Mouse (Mus musculus) stomach, postnatal 0 days (tissue): ENCODE data around the gene Frat1. TPM values are rescaled to one million over a fixed set of nuclear protein-coding genes. Genes with fewer than 3 reads are reported as not detected.

Experiments used
- ATAC-seq: fragments of 200-750 bp; cut with Nextera tagmentation; 2 replicates; pipeline ENCODE4 v1.8.0; 2017; ENCODE audit not compliant: low FRiP score, low TSS enrichment
- DNase-seq: peaks from one replicate; pipeline ENCODE4 v3.0.0-alpha.2; 2016; ENCODE audit warnings: low spot score
- H3K27ac ChIP-seq: fragments of 300-500 bp; sonication (generic); replicated peaks from 2 replicates; pipeline ENCODE4 v1.5.1; 2014; ENCODE audit warnings: mild to moderate bottlenecking, control low read depth
- H3K27me3 ChIP-seq: fragments of 300-500 bp; sonication (generic); 2 replicates; pipeline ENCODE4 v1.6.1; 2014; ENCODE audit warnings: low read length; ENCODE audit not compliant: control insufficient read depth, insufficient read depth
- H3K36me3 ChIP-seq: fragments of 300-500 bp; sonication (generic); 2 replicates; pipeline ENCODE4 v1.6.1; 2014; ENCODE audit warnings: low read length, mixed read lengths; ENCODE audit not compliant: control insufficient read depth, insufficient read depth
- H3K4me1 ChIP-seq: fragments of 300-500 bp; sonication (generic); replicated peaks from 2 replicates; pipeline ENCODE4 v1.6.1; 2014; ENCODE audit warnings: antibody characterized with exemption; ENCODE audit not compliant: control insufficient read depth, insufficient read depth
- H3K4me2 ChIP-seq: fragments of 300-500 bp; sonication (generic); replicated peaks from 2 replicates; pipeline ENCODE4 v1.6.1; 2014; ENCODE audit warnings: low read depth, mild to moderate bottlenecking, control low read depth, moderate library complexity
- H3K4me3 ChIP-seq: fragments of 300-500 bp; sonication (generic); 2 replicates; pipeline ENCODE4 v1.5.1; 2014; ENCODE audit warnings: low read depth, low read length, control low read depth
- H3K9ac ChIP-seq: fragments of 300-500 bp; sonication (generic); 2 replicates; pipeline ENCODE4 v1.6.1; 2014; ENCODE audit warnings: mild to moderate bottlenecking, low read length, control low read depth, mixed read lengths
- H3K9me3 ChIP-seq: fragments of 300-500 bp; sonication (generic); 2 replicates; pipeline ENCODE4 v1.6.1; 2016; ENCODE audit warnings: low read length; ENCODE audit not compliant: control insufficient read depth
- CTCF ChIP-seq: IDR thresholded peaks from 2 replicates; pipeline ENCODE4 v1.5.1; 2016; ENCODE audit warnings: antibody characterized with exemption, low read depth, mild to moderate bottlenecking, moderate library complexity
- EP300 ChIP-seq: optimal IDR thresholded peaks from 2 replicates; pipeline ENCODE3; 2016; ENCODE audit warnings: antibody characterized with exemption
- WGBS: fragments of 180-500 bp; shearing (Covaris S2); extraction: QIAGEN DNeasy Blood & Tissue Kit; methylation state at CpG from one replicate; pipeline ENCODE4 v1.1.7; 2014; 5-methylcytosine and 5-hydroxymethylcytosine counted together
- polyA plus RNA-seq: library from polyadenylated mRNA; unstranded; fragments of >200 nt; fragmentation: Nextera tagmentation; extraction: Ambion mirVana; gene quantifications from 2 replicates; pipeline ENCODE4 v1.2.1, GENCODE M21; 2015

Gene Frat1
- polyA plus RNA-seq, 1 experiment from 2014 or later: 9.3 TPM

DNA sequence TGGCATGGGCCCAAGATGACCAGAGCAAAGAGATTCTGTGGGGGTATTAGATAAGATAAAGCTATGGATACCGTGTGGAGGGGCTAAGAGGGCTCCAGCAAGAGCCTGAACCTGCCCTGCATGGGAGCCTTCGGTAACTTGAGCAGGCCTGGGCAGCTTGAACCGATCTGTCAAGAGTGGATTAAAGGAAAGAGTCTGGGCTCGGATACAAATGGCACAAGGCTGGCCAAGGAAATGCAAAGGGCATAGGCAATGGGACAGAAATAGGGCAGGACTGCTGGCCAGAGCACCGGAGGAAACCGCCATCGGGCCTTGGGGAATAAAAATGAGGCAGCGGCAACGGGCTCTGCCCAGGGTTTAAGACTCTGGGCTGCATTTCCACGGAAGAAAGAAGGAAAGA, 12.4 kb upstream of the Frat1 start:
- WGBS: 40% methylated on average over 10 of the region's 10 CpGs
- DNase-seq: no peak
- TF ChIP-seq CTCF (no peak), EP300 (no peak)
- H3K9ac ChIP-seq: no peak overlapping the region
- no peak overlapping the region for H3K4me3 ChIP-seq
- H3K27ac ChIP-seq: no peak overlapping the region
- no peaks in the 10 kb centered on the region for H3K27me3 ChIP-seq
- no peaks in the 10 kb centered on the region for H3K4me1 ChIP-seq
- no peak overlapping the region for H3K4me2 ChIP-seq
- H3K9me3 ChIP-seq: no peaks in the 10 kb centered on the region
- H3K36me3 ChIP-seq: no peaks in the 10 kb centered on the region
- ATAC-seq: peak; percentile 59; the same call in 1 of the 2 replicates

DNA sequence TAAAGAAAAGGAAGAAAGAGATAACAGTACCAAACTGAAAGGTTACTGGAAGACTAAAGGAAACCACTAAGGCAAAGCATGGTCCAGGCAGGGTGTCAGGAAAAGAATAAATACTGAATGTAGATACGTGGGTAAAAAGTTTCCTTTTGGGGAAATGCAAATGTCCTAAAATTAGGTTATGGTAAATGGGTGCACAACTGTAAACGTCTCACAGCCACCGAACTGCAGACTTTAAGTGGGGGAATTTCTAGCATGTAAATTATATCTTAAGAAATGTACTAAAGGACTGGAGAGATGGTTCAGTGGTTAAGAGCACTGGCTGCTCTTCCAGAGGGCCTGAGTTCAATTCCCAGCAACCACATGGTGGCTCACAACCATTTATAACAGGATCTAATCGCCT, 11.0 kb upstream of the Frat1 start:
- ATAC-seq (no peak), DNase-seq (no peak)
- Histone ChIP-seq H3K27ac (no peak overlapping the region), H3K9ac (no peak overlapping the region), H3K27me3 (no peaks in the 10 kb centered on the region), H3K9me3 (no peaks in the 10 kb centered on the region), H3K4me3 (no peak overlapping the region), H3K36me3 (no peaks in the 10 kb centered on the region), H3K4me1 (no peaks in the 10 kb centered on the region), H3K4me2 (no peak overlapping the region)
- TF ChIP-seq CTCF (no peak), EP300 (no peak)
- 82% methylated on average over 4 of the region's 4 CpGs for WGBS

DNA sequence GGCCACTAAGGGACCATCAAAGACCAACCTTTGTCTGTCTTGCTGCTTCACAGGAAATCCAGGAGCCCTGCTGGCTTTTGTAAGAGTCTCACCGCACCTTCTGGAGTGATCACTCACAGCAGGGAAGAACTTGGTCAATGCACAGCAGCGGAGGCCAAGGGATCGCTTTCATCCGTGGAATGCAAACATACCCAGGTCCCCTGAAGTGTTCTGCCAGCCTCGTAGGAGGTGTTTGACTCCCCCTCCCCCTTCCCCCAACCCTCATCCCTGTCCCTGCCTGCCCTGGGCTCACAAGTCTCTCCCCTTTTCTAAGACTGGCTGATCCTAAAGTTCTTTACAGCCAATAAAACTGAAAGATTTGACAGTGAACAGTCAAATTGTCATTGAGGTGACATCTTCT, 8.3 kb upstream of the Frat1 start:
- Histone ChIP-seq H3K9ac (no peak overlapping the region), H3K27me3 (no peaks in the 10 kb centered on the region), H3K27ac (no peak overlapping the region), H3K36me3 (no peaks in the 10 kb centered on the region), H3K4me1 (no peaks in the 10 kb centered on the region), H3K9me3 (no peaks in the 10 kb centered on the region), H3K4me2 (no peak overlapping the region), H3K4me3 (no peak overlapping the region)
- DNase-seq (no peak), ATAC-seq (no peak)
- WGBS: 22% methylated on average over 5 of the region's 5 CpGs
- TF ChIP-seq EP300: no peak
- TF ChIP-seq CTCF: no peak

DNA sequence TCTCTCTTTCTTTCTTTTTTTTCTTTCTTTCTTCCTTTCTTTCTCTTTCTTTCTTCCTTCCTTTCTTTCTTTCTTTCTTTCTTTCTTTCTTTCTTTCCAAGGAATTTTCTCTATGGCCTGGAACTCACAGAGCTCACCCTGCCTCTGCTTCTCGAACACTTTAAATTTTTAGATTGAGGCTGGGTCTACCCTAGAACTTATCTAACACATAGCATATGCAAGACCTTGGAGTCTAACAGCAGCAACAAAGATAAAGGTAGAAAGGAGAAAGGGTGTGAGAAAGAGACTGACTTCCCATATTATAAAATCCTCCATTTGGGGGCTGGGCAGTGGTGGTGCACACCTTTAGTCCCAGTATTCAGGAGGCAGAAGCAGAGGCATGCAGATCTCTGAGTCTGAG, 7.2 kb upstream of the Frat1 start:
- Histone ChIP-seq H3K27ac (no peak overlapping the region), H3K9ac (no peak overlapping the region), H3K36me3 (no peaks in the 10 kb centered on the region), H3K27me3 (no peaks in the 10 kb centered on the region), H3K4me2 (no peak overlapping the region), H3K9me3 (no peaks in the 10 kb centered on the region), H3K4me1 (no peaks in the 10 kb centered on the region), H3K4me3 (no peak overlapping the region)
- WGBS: 84% methylated on average over 1 of the region's 1 CpGs
- TF ChIP-seq EP300: no peak
- TF ChIP-seq CTCF: no peak
- DNase-seq (no peak), ATAC-seq (no peak)

DNA sequence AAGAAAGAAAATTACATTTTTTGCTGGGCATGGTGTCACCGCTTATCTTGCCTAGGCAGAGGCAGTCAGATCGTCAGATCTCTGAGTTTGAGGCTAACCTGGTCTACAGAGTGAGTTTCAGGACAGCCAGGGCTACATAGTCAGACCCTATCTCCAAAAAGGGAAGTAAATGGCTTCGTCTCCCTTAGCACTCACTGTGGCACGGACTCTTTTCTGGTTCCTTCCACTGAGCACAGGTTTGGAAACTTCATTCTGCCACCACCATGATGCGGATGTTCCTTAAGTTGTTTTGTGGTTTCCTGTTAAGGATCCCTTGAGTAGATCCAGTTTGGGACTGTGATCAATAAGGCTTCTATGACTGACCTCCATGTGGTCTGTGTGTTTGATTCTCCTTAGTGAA, 4.8 kb upstream of the Frat1 start:
- Histone ChIP-seq H3K27me3 (no peaks in the 10 kb centered on the region), H3K4me1 (no peaks in the 10 kb centered on the region), H3K4me3 (no peak overlapping the region), H3K9me3 (no peaks in the 10 kb centered on the region), H3K36me3 (no peaks in the 10 kb centered on the region), H3K9ac (no peak overlapping the region), H3K27ac (no peak overlapping the region), H3K4me2 (no peak overlapping the region)
- 80% methylated on average over 5 of the region's 5 CpGs for WGBS
- TF ChIP-seq EP300 (no peak), CTCF (no peak)
- DNase-seq (no peak), ATAC-seq (no peak)

DNA sequence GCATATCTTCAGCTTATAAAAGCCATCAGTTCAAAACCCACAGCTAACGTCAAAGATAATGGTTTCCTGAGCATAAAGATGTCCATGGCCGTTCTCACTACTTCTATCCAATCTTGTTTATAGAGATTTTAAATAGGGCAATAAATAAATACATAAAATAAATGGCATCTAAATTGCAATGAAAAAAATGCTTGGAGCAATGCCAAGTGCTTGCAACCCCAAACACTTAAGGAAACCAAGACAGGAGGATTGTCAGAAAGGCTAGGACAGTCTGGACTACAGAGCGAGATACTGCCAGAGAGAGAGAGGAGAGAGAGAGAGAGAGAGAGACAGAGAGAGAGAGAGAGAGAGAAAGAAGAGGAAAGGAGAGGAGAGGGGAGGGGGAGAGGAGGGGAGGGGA, 3.2 kb upstream of the Frat1 start:
- no peak overlapping the region for H3K9ac ChIP-seq
- H3K27ac ChIP-seq: no peak overlapping the region
- no peaks in the 10 kb centered on the region for H3K36me3 ChIP-seq
- ATAC-seq: no peak
- H3K27me3 ChIP-seq: no peaks in the 10 kb centered on the region
- WGBS: 67% methylated on average over 3 of the region's 3 CpGs
- no peaks in the 10 kb centered on the region for H3K9me3 ChIP-seq
- DNase-seq: no peak
- H3K4me2 ChIP-seq: no peak overlapping the region
- no peak for TF ChIP-seq EP300
- TF ChIP-seq CTCF: no peak
- no peaks in the 10 kb centered on the region for H3K4me1 ChIP-seq
- H3K4me3 ChIP-seq: no peak overlapping the region
